Mouse (Mus musculus) layer of hippocampus, adult 2 months (tissue): ENCODE data around the gene Gnai1. TPM values are rescaled to one million over a fixed set of nuclear protein-coding genes. Genes with fewer than 3 reads are reported as not detected.

Experiments used
- DNase-seq, 2 experiments: peaks; one replicate each; pipeline ENCODE4 v3.0.0; 2022; ENCODE audit warnings: low spot score in 2 of 2
- H3K27ac ChIP-seq: fragments of 200-600 bp; 2 replicates; pipeline ENCODE4 v1.8.1; 2022
- H3K4me3 ChIP-seq: fragments of 200-600 bp; 2 replicates; pipeline ENCODE4 v1.8.1; 2022; ENCODE audit warnings: mild to moderate bottlenecking
- CTCF ChIP-seq: fragments of 200-600 bp; conservative IDR thresholded peaks from 2 replicates; pipeline ENCODE4 v1.8.1; 2022; ENCODE audit warnings: antibody characterized with exemption, mild to moderate bottlenecking, moderate library complexity
- total RNA-seq, 2 experiments: library from RNA; stranded (reverse); gene quantifications; 2 replicates each; pipeline ENCODE4 v1.2.3; 2021

Gene Gnai1
- total RNA-seq, 2 experiments from 2014 or later: 145 to 158 TPM

DNA sequence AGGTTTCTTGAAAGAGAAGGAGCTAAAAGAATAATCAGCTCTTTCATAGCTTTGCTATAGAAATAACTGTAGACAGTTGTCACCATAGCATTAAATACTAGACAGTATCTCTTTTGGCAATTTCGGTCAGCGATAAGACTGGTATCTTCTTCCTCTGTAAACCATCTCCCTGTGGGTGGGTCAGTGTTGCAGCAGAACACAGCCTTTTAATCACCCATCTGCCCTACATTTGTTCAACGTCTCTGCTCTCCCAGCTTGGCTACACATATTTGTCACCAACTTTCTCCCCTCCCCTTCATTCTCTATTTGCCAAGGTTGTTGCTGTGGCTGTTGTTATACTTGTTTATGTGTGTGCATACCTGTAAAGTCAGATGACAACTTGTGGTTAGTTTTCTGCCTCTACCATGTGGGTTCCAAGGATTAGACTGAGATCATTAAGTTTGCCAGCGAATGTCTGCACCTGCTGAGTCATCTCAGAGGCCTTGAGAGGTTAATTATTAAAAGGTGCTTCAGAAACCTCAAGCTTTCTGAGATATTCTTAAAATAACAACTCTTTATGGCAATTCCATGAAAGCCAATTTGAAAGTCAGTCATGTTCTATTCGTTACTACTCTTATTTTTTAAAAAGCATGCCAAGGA, 109.7 kb downstream of the Gnai1 start:
- H3K4me3 ChIP-seq: no peak overlapping the region
- H3K27ac ChIP-seq: no peak overlapping the region
- no peak for DNase-seq
- no peak for TF ChIP-seq CTCF

DNA sequence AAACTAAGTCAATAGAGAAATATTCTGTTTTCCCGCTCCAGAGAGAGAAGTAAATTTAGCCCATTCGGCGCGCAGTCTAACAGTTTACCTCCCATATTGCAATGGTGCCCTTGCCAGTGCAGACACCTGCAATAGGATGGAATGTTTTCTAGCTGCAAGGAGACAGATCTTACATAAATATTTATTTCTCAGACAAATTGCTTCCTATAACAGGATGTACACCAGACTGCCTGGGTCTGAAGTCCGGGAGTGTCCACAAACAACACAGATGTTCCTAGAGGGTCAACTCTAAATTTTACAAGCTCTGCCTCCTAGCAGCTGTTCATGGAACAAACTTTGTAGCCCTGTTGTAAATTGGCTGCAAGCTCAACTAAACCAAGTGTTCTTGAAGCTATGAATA, 111.0 kb downstream of the Gnai1 start:
- DNase-seq: no peak
- no peak for TF ChIP-seq CTCF
- Histone ChIP-seq H3K4me3 (no peak overlapping the region), H3K27ac (no peak overlapping the region)

DNA sequence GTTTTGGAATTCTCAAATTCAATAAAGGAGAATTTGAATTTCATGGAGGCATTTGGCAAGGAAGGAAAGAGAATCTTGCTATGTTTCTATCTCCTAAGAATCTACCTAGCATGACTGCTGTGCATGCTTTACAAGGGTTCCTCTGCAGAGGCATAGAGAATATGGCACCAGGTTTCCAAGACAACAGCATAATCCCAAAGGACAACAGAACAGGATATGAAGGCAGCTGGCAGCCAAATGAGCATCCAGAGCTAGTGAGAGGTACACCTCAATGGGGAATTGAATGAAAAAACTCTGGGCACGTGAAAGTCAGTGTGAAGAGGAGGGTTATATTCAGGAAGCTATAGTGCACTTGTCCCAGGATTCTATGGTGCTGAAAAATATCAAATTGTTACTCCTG, 130.8 kb downstream of the Gnai1 start:
- DNase-seq: no peak
- H3K4me3 ChIP-seq: no peak overlapping the region
- TF ChIP-seq CTCF: no peak
- H3K27ac ChIP-seq: no peak overlapping the region

DNA sequence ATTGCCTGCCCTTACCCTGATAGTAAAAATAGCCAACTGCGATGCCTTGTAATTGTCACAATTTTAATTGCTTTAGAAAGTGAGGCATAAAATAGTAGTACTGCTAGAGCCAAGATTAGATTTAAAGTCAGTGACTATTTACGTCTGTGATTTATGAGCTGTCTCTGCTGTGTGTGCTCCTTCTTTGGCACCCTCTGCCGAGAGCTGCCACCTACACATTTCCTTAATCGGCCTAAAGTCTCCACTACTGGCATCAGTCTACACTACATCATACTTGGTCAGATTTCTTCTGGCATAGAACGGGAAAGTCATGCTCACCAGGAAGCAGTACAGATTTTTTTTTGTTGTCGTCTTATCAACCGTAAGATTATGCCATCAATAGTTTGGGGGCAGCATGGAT, 131.3 kb downstream of the Gnai1 start:
- no peak overlapping the region for H3K4me3 ChIP-seq
- no peak overlapping the region for H3K27ac ChIP-seq
- peak in 1 of 2 experiments; percentile 11 for DNase-seq
- TF ChIP-seq CTCF: no peak

DNA sequence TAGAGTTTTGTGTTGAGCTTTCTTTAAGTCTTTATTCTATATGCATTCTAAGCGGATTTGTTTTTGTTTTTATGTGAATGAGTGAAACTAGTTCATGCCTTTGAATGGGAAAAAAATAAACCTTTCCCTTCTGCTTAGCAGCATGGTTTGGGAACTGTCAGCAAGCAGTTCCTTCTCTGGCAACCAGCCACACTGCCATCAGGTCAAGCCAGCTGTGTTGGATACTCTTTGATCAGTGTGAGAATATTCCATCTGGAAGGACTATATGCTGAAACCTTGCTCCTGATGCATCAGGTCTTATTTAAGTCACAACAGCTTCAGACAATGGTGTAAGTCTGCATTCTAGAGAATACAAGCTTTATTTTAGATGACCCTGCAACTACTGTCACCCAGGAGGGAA, 139.3 kb downstream of the Gnai1 start:
- Histone ChIP-seq H3K4me3 (no peak overlapping the region), H3K27ac (no peak overlapping the region)
- DNase-seq: no peak

DNA sequence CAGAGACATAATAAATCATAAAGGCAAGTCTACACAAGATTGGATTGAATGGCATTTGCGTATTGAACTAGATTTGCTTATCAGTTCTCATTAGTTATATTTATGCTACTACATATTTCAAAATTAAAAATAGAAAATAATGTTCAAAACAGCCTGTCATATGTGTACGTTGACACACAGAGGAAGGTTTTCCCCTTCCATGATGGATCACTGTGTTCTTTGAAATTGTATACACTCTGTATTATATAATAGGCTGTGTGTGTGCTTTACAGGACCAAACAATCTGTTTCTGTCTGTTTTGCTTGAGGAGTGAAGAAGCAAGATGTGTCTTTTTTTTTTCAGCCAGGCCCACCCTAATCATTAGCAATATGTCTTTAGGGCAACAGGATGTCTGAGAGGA, 141.9 kb downstream of the Gnai1 start:
- no peak for DNase-seq
- Histone ChIP-seq H3K4me3 (no peak overlapping the region), H3K27ac (no peak overlapping the region)
- TF ChIP-seq CTCF: no peak

More for the DNA sequence above, 139.3 kb downstream of the Gnai1 start:
- no peak for TF ChIP-seq CTCF

DNA sequence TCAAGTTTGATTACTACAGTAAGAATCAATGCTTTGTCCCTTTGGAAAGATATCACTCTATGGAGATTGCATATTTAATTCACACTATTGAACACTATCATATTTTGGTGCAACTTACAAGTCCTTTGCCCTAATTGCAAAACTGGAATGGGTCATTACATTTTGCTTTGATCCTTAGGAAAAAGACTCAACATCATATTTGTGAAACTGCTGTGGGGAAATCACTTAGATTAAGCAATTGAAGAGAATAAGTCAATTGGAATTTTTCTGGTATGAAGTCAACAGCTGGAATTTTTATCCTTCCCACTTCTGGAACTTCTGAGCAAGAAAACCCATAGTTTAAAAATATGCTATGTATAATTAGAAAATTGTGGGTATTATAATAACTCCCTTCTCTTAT, 142.3 kb downstream of the Gnai1 start:
- no peak for DNase-seq
- Histone ChIP-seq H3K27ac (no peak overlapping the region), H3K4me3 (no peak overlapping the region)
- no peak for TF ChIP-seq CTCF
